ENCODE assay signal across 11 mouse cellular contexts in the genomic region with DNA sequence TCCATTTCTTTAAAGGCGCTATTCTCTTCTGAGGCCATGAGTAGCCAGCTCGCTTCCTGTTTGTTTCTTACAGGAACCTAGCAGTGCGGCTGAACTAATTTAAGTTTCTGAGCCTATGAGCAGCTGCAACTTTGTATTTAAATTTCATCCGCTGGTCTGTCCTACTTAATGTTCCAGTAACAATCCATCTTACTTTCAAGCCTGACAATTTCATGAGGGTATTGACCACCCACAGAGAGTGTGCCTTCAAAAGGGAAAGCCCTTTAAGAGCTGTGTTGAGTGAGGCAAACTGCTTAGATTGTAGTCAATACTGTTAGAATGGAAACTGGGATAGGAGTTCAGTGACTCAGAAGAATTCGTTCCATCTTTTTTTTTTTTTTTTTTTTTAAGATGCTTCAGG.
"Had no signal": no experiment of that assay in that cellular context is flagged by ENCODE, and none has a peak within 500 bp of the region (broad histone marks: within the 10 kb centered on the region; RNA-seq: fewer than 3 reads in every experiment).

No protein-coding gene starts in this region.

- H3K27ac ChIP-seq: limb, embryonic 15.5 days; liver, embryonic 12.5 days; lung, embryonic 15.5 days; midbrain, embryonic 15.5 days; neural tube, embryonic 12.5 days had no signal

- ATAC-seq: liver, embryonic 12.5 days; midbrain, embryonic 15.5 days had no signal

- H3K4me3 ChIP-seq: limb, embryonic 15.5 days; liver, embryonic 12.5 days; lung, embryonic 15.5 days; midbrain, embryonic 15.5 days; neural tube, embryonic 12.5 days had no signal

- H3K36me3 ChIP-seq: limb, embryonic 15.5 days; liver, embryonic 12.5 days; lung, embryonic 15.5 days; midbrain, embryonic 15.5 days; neural tube, embryonic 12.5 days had no signal

- H3K9me3 ChIP-seq: limb, embryonic 15.5 days; liver, embryonic 12.5 days; lung, embryonic 15.5 days; midbrain, embryonic 15.5 days; neural tube, embryonic 12.5 days had no signal

- H3K9ac ChIP-seq: limb, embryonic 15.5 days; liver, embryonic 12.5 days; lung, embryonic 15.5 days; midbrain, embryonic 15.5 days; neural tube, embryonic 12.5 days had no signal

- H3K4me1 ChIP-seq: limb, embryonic 15.5 days; liver, embryonic 12.5 days; lung, embryonic 15.5 days; midbrain, embryonic 15.5 days; neural tube, embryonic 12.5 days had no signal

- H3K27me3 ChIP-seq: limb, embryonic 15.5 days; liver, embryonic 12.5 days; lung, embryonic 15.5 days; midbrain, embryonic 15.5 days; neural tube, embryonic 12.5 days had no signal

- H3K4me2 ChIP-seq: limb, embryonic 15.5 days; liver, embryonic 12.5 days; lung, embryonic 15.5 days; midbrain, embryonic 15.5 days; neural tube, embryonic 12.5 days had no signal

- DNase-seq: kidney, adult 18-20 months; kidney, postnatal 25 days; layer of hippocampus, adult 9-11 months; layer of hippocampus, postnatal 36 days; right cerebral cortex, postnatal 14 days; thymus, postnatal 4 days had no signal
